Mouse (Mus musculus) intestine, postnatal 0 days (tissue): ENCODE data around the gene Cnih2. TPM values are rescaled to one million over a fixed set of nuclear protein-coding genes. Genes with fewer than 3 reads are reported as not detected.
A peak's percentile ranks its signal among the peaks of the same experiment; 100 is the strongest.

Source experiments
- ATAC-seq: fragments of 200-750 bp; cut with Nextera tagmentation; 2 replicates; pipeline ENCODE4 v1.8.0; 2017; ENCODE audit warnings: mild to moderate bottlenecking, moderate TSS enrichment, moderate library complexity
- H3K27ac ChIP-seq: fragments of 300-500 bp; sonication (generic); 2 replicates; pipeline ENCODE4 v1.5.1; 2014; ENCODE audit warnings: mild to moderate bottlenecking, low read depth, low read length, moderate library complexity
- H3K27me3 ChIP-seq: fragments of 300-500 bp; sonication (generic); replicated peaks from 2 replicates; pipeline ENCODE4 v1.6.1; 2014; ENCODE audit warnings: low read length, mixed read lengths; ENCODE audit not compliant: control insufficient read depth, insufficient read depth
- H3K36me3 ChIP-seq: fragments of 300-500 bp; sonication (generic); 2 replicates; pipeline ENCODE4 v1.6.1; 2014; ENCODE audit warnings: mild to moderate bottlenecking, moderate library complexity; ENCODE audit not compliant: control insufficient read depth, insufficient read depth
- H3K4me1 ChIP-seq: fragments of 300-500 bp; sonication (generic); replicated peaks from 2 replicates; pipeline ENCODE4 v1.6.1; 2014; ENCODE audit warnings: antibody characterized with exemption, low read length, mixed read lengths; ENCODE audit not compliant: control insufficient read depth, insufficient read depth
- H3K4me2 ChIP-seq: fragments of 300-500 bp; sonication (generic); replicated peaks from 2 replicates; pipeline ENCODE4 v1.6.1; 2014; ENCODE audit warnings: low read depth, mild to moderate bottlenecking, moderate library complexity
- H3K4me3 ChIP-seq: fragments of 300-500 bp; sonication (generic); 2 replicates; pipeline ENCODE4 v1.5.1; 2014; ENCODE audit warnings: low read depth, low read length
- H3K9ac ChIP-seq: fragments of 300-500 bp; sonication (generic); 2 replicates; pipeline ENCODE4 v1.6.1; 2014; ENCODE audit warnings: mild to moderate bottlenecking, low read depth, low read length
- H3K9me3 ChIP-seq: fragments of 300-500 bp; sonication (generic); 2 replicates; pipeline ENCODE4 v1.6.1; 2016; ENCODE audit warnings: mixed run types; ENCODE audit not compliant: control insufficient read depth
- CTCF ChIP-seq: sonication (generic); IDR thresholded peaks from 2 replicates; pipeline ENCODE4 v1.5.1; 2016; ENCODE audit warnings: low read depth, mild to moderate bottlenecking, control low read depth, antibody characterized with exemption, moderate library complexity
- WGBS: fragments of 180-500 bp; shearing (Covaris S2); extraction: QIAGEN DNeasy Blood & Tissue Kit; methylation state at CpG from one replicate; pipeline ENCODE4 v1.1.7; 2014; 5-methylcytosine and 5-hydroxymethylcytosine counted together
- polyA plus RNA-seq: library from polyadenylated mRNA; unstranded; fragments of >200 nt; fragmentation: Nextera tagmentation; extraction: Ambion mirVana; gene quantifications from 2 replicates; pipeline ENCODE4 v1.2.1, GENCODE M21; 2015

Gene Cnih2
- polyA plus RNA-seq, 1 experiment from 2014 or later, result 5.6 TPM

DNA sequence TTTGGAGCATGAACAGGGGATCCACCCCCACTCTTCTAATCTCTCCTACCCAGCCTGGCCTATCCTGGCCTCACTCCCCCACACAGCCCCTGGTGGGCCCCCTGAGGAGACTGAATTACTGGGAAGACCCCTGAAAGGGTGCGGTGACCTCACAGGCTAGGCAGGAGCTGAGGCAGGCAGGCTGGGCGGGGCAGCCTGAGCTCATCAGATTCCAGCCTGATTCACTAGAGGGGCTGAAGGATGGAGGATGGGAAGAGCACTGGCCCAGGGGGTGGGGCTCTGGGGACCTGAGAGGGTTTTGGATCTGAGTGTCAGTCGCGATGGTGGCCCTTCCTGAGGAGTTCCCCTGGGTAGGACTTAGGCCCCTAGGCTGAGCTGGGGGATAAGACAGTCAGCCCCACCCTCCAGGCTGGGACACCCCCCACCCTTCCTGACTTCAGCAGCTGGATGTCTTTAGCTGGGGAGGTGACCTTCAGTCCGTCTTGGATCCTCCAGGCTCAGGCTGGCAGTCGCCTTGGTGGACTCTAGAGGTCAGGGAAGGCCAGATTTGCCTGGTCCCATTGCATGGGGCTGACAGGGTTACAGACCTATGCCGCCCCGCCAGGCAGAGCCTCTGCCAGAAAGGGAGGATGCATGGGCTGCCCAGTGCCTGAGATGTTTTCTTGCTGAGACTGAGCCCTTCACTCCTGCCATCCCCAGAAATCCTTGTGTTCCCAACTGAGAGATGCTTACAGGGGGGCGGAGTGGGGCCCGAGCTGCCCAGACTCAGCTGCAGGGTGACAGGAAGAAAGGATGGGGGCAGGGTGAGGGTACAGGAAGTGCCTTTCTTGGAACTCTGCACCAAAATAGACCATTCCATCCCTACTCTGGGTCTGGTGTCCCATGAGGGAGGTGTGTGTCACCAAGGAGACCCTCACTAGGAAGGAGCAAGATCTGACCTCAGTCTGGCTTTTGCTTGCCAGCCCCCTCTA is 39.2 kb downstream of the Cnih2 start:
- peak overlapping the region; percentile 28; the same call in 1 of the 2 replicates for H3K27ac ChIP-seq
- ATAC-seq, result no peak; the same call in 1 of the 2 replicates
- no peak overlapping the region for H3K4me3 ChIP-seq
- H3K9me3 ChIP-seq, result no peaks in the 10 kb centered on the region
- H3K9ac ChIP-seq, result no peak overlapping the region
- peak overlapping the region; percentile 17; the same call in 1 of the 2 replicates for H3K4me2 ChIP-seq
- no peaks in the 10 kb centered on the region; the same call in 1 of the 2 replicates for H3K27me3 ChIP-seq
- WGBS, result 26% methylated on average over 10 of the region's 10 CpGs
- no peak for TF ChIP-seq CTCF
- H3K4me1 ChIP-seq, result no peaks in the 10 kb centered on the region
- H3K36me3 ChIP-seq, result no peaks in the 10 kb centered on the region

DNA sequence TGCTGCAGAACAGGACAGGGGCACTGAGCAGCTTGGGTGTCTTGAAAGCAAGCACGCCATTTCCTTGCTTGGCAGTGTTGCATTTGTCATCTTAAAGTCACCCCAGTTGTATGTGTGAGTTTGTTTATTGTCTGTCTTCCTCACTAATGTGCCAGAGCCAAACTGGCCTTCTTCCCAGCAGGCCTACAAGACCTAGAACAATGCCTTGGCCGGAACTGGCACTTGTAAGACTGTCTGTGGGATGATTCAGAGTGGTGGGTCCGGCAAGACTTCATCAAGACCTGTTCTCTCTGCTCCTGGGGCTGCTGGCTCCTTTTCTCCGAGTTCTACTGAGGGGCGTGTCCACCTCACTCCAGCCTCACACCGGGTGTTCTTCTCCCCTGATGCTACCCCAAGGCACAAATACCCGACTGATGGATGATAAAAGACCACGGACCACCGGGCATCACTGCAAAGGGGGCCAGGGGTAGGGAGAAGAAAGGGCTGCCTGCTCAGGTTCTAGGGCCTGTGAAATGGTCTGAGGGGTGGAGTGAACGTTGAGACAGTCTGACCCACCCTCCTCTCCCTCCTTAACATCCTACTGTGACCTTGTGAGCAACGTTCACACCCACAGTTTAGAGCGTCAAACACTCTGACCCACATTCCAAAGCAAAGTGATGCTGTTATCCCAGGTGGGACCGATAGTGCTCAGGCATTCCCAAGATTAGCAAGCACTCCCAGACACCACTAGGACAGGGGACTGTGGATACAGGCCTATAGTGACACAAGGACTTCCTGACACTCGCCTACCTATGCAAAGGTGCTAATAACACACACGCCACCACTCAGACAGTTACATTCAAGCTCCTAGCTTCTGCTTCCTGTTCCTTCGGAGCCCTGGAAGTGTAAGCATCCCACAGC is 40.2 kb downstream of the Cnih2 start:
- H3K9ac ChIP-seq, result no peak overlapping the region

DNA sequence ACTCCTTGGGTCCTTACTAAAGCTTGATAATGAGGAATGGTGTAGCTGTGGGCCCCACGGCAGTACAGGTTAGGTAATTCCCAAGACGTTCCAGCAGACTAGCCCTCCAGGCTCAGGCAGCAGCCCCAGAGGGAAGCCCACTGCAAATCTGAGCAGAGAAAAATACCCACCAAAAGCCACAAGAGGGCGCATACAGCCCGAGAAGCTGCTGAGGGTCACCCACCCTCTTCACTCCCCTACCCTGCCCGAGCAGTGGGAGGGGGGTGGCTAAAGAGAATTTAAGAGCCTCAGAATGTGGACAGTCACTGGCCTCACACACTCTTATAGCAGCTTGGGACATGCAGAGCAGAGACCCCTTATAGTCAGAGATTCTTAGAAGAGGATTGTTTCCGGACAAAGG is 42.1 kb downstream of the Cnih2 start:
- no peak for ATAC-seq
- 16% methylated on average over 6 of the region's 6 CpGs for WGBS
- H3K4me3 ChIP-seq, result no peak overlapping the region

More for the DNA sequence above, 40.2 kb downstream of the Cnih2 start:
- no peak for TF ChIP-seq CTCF
- Histone ChIP-seq H3K9me3 (no peaks in the 10 kb centered on the region), H3K27ac (no peak overlapping the region), H3K36me3 (no peaks in the 10 kb centered on the region), H3K4me1 (no peaks in the 10 kb centered on the region), H3K27me3 (no peaks in the 10 kb centered on the region; the same call in 1 of the 2 replicates), H3K4me3 (no peak overlapping the region), H3K4me2 (no peak overlapping the region; the same call in 1 of the 2 replicates)
- ATAC-seq, result no peak
- 26% methylated on average over 16 of the region's 16 CpGs for WGBS

DNA sequence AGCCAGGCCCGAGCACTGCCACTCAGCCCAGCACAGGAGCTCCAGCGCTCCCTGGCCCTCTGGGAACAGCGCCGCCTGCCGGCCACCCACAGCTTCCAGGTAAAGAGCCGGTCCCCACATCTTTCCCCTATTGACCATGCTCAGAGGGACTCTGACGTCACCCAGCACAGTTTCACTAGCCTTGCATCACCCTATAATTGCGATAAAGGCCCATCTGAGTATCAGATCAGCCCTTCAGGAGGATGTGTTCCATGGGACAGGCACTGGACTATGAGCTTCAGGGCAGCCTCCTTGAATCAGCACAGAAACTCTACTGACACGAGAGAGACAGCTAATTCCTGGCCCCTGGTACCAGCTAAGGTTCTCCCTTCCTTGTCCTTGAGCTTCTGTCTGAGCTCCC is 44.4 kb downstream of the Cnih2 start:
- no peaks in the 10 kb centered on the region for H3K9me3 ChIP-seq
- ATAC-seq, result peak; percentile 34

More for the DNA sequence above, 42.1 kb downstream of the Cnih2 start:
- H3K4me1 ChIP-seq, result no peaks in the 10 kb centered on the region
- no peak overlapping the region for H3K4me2 ChIP-seq
- H3K36me3 ChIP-seq, result no peaks in the 10 kb centered on the region
- no peak overlapping the region for H3K9ac ChIP-seq
- no peaks in the 10 kb centered on the region for H3K27me3 ChIP-seq
- no peak overlapping the region for H3K27ac ChIP-seq
- peak; percentile 80 for TF ChIP-seq CTCF
- H3K9me3 ChIP-seq, result no peaks in the 10 kb centered on the region

DNA sequence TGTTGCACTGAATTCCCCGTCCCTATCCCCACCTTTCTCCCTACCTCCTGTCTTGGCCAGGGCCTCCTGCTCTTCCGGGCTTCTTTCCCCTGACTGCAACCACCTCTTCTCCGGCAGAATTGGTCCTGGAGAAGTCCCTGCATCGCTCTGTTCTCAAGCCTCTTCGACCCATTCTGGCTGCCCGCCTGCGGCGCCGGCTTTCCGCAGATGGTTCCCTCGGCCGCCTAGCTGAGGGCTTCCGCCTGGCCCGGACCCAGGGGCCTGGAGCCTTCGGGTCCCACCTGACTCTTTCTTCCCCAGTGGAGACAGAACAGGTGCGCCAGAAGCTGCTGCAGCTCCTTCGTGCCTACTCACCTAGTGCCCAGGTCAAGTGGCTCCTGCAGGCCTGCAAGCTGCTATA is 45.5 kb downstream of the Cnih2 start:
- H3K4me2 ChIP-seq, result no peak overlapping the region
- H3K27ac ChIP-seq, result no peak overlapping the region
- no peaks in the 10 kb centered on the region for H3K9me3 ChIP-seq
- H3K9ac ChIP-seq, result no peak overlapping the region
- H3K36me3 ChIP-seq, result peaks cover 14% of the 10 kb centered on the region
- no peaks in the 10 kb centered on the region for H3K27me3 ChIP-seq
- no peak overlapping the region for H3K4me3 ChIP-seq
- H3K4me1 ChIP-seq, result no peaks in the 10 kb centered on the region
- 80% methylated on average over 17 of the region's 17 CpGs for WGBS
- no peak for ATAC-seq
- TF ChIP-seq CTCF, result no peak

More for the DNA sequence above, 44.4 kb downstream of the Cnih2 start:
- no peaks in the 10 kb centered on the region for H3K4me1 ChIP-seq
- H3K27ac ChIP-seq, result no peak overlapping the region
- no peak overlapping the region for H3K4me3 ChIP-seq
- H3K27me3 ChIP-seq, result no peaks in the 10 kb centered on the region
- peak; percentile 88 for TF ChIP-seq CTCF
- 22% methylated on average over 9 of the region's 9 CpGs for WGBS
- H3K9ac ChIP-seq, result no peak overlapping the region; the same call in 1 of the 2 replicates
- H3K36me3 ChIP-seq, result peaks cover 5% of the 10 kb centered on the region
- H3K4me2 ChIP-seq, result no peak overlapping the region
